Mouse (Mus musculus): ENCODE measurements at regions not wholly inside any gene's neighbourhood (a gene's known extent, or its start where the extent isn't known, plus 50 kb on each side); places are given as distances from the start of the nearest gene placed in this dataset.

- DNase-seq (ENCODE audit: low spot score in 2 of 2), result peak in 1 of 2 experiments; percentile 5
Measured at GRCm38 (mm10) chr13:107645121-107645864, 399.0 kb upstream of the Smim15 start.

GRCm38 (mm10) chr13:107644705-107645104, 399.5 kb upstream of the Smim15 start:
- no peak for DNase-seq (ENCODE audit: low spot score in 2 of 2)

GRCm38 (mm10) chr13:107641926-107642657, 402.2 kb upstream of the Smim15 start:
- peak; percentile 53 to 62 for DNase-seq (ENCODE audit: low spot score in 2 of 2)

- DNase-seq (ENCODE audit: low spot score in 2 of 2), result no peak
Measured at GRCm38 (mm10) chr13:107639620-107640019, 404.6 kb upstream of the Smim15 start.

- DNase-seq (ENCODE audit: low spot score in 2 of 2), result no peak
Measured at GRCm38 (mm10) chr13:107637269-107637668, 407.0 kb upstream of the Smim15 start.

GRCm38 (mm10) chr13:107635114-107635513, 409.1 kb upstream of the Smim15 start:
- DNase-seq (ENCODE audit: low spot score in 2 of 2), result no peak

- no peak for DNase-seq (ENCODE audit: low spot score in 2 of 2)
Measured at GRCm38 (mm10) chr13:107627073-107627472, 417.2 kb upstream of the Smim15 start.

- no peak for DNase-seq (ENCODE audit: low spot score in 2 of 2)
Measured at GRCm38 (mm10) chr13:107626670-107627069, 417.6 kb upstream of the Smim15 start.

GRCm38 (mm10) chr13:107621337-107621736, 422.9 kb upstream of the Smim15 start:
- DNase-seq (ENCODE audit: low spot score in 2 of 2), result no peak

- no peak for DNase-seq (ENCODE audit: low spot score in 2 of 2)
Measured at GRCm38 (mm10) chr13:107620887-107621286, 423.4 kb upstream of the Smim15 start.

GRCm38 (mm10) chr13:107620210-107620609, 424.0 kb upstream of the Smim15 start:
- no peak for DNase-seq (ENCODE audit: low spot score in 2 of 2)

GRCm38 (mm10) chr13:107619430-107619927, 424.8 kb upstream of the Smim15 start:
- no peak for DNase-seq (ENCODE audit: low spot score in 2 of 2)

- DNase-seq (ENCODE audit: low spot score in 2 of 2), result no peak
Measured at GRCm38 (mm10) chr13:107618796-107619429, 425.3 kb upstream of the Smim15 start.

- no peak for DNase-seq (ENCODE audit: low spot score in 2 of 2)
Measured at GRCm38 (mm10) chr13:107618369-107618771, 425.9 kb upstream of the Smim15 start.

GRCm38 (mm10) chr13:107617582-107617981, 426.7 kb upstream of the Smim15 start:
- no peak for DNase-seq (ENCODE audit: low spot score in 2 of 2)

- no peak for DNase-seq (ENCODE audit: low spot score in 2 of 2)
Measured at GRCm38 (mm10) chr13:107616775-107617174, 427.5 kb upstream of the Smim15 start.

- DNase-seq (ENCODE audit: low spot score in 2 of 2), result no peak
Measured at GRCm38 (mm10) chr13:107608996-107609503, 435.2 kb upstream of the Smim15 start.

- DNase-seq (ENCODE audit: low spot score in 2 of 2), result no peak
Measured at GRCm38 (mm10) chr13:107607294-107607693, 437.0 kb upstream of the Smim15 start.

- no peak for DNase-seq (ENCODE audit: low spot score in 2 of 2)
Measured at GRCm38 (mm10) chr13:107602149-107602548, 442.1 kb upstream of the Smim15 start.

GRCm38 (mm10) chr13:107601132-107601439, 443.2 kb upstream of the Smim15 start:
- no peak for DNase-seq (ENCODE audit: low spot score in 2 of 2)

- no peak for DNase-seq (ENCODE audit: low spot score in 2 of 2)
Measured at GRCm38 (mm10) chr13:107600331-107601131, 443.7 kb upstream of the Smim15 start.
